Mouse (Mus musculus) intestine, postnatal 0 days (tissue): ENCODE results near the gene Pidd1. TPM values are rescaled to one million over a fixed set of nuclear protein-coding genes. Genes with fewer than 3 reads are reported as not detected.

ENCODE experiments used
- ATAC-seq: fragments of 200-750 bp; cut with Nextera tagmentation; 2 replicates; pipeline ENCODE4 v1.8.0; 2017; ENCODE audit warnings: mild to moderate bottlenecking, moderate TSS enrichment, moderate library complexity
- H3K27ac ChIP-seq: fragments of 300-500 bp; sonication (generic); 2 replicates; pipeline ENCODE4 v1.5.1; 2014; ENCODE audit warnings: mild to moderate bottlenecking, low read depth, low read length, moderate library complexity
- H3K27me3 ChIP-seq: fragments of 300-500 bp; sonication (generic); replicated peaks from 2 replicates; pipeline ENCODE4 v1.6.1; 2014; ENCODE audit warnings: low read length, mixed read lengths; ENCODE audit not compliant: control insufficient read depth, insufficient read depth
- H3K36me3 ChIP-seq: fragments of 300-500 bp; sonication (generic); 2 replicates; pipeline ENCODE4 v1.6.1; 2014; ENCODE audit warnings: mild to moderate bottlenecking, moderate library complexity; ENCODE audit not compliant: control insufficient read depth, insufficient read depth
- H3K4me1 ChIP-seq: fragments of 300-500 bp; sonication (generic); replicated peaks from 2 replicates; pipeline ENCODE4 v1.6.1; 2014; ENCODE audit warnings: antibody characterized with exemption, low read length, mixed read lengths; ENCODE audit not compliant: control insufficient read depth, insufficient read depth
- H3K4me2 ChIP-seq: fragments of 300-500 bp; sonication (generic); replicated peaks from 2 replicates; pipeline ENCODE4 v1.6.1; 2014; ENCODE audit warnings: low read depth, mild to moderate bottlenecking, moderate library complexity
- H3K4me3 ChIP-seq: fragments of 300-500 bp; sonication (generic); 2 replicates; pipeline ENCODE4 v1.5.1; 2014; ENCODE audit warnings: low read depth, low read length
- H3K9ac ChIP-seq: fragments of 300-500 bp; sonication (generic); 2 replicates; pipeline ENCODE4 v1.6.1; 2014; ENCODE audit warnings: mild to moderate bottlenecking, low read depth, low read length
- H3K9me3 ChIP-seq: fragments of 300-500 bp; sonication (generic); 2 replicates; pipeline ENCODE4 v1.6.1; 2016; ENCODE audit warnings: mixed run types; ENCODE audit not compliant: control insufficient read depth
- CTCF ChIP-seq: sonication (generic); IDR thresholded peaks from 2 replicates; pipeline ENCODE4 v1.5.1; 2016; ENCODE audit warnings: low read depth, mild to moderate bottlenecking, control low read depth, antibody characterized with exemption, moderate library complexity
- WGBS: fragments of 180-500 bp; shearing (Covaris S2); extraction: QIAGEN DNeasy Blood & Tissue Kit; methylation state at CpG from one replicate; pipeline ENCODE4 v1.1.7; 2014; 5-methylcytosine and 5-hydroxymethylcytosine counted together
- polyA plus RNA-seq: library from polyadenylated mRNA; unstranded; fragments of >200 nt; fragmentation: Nextera tagmentation; extraction: Ambion mirVana; gene quantifications from 2 replicates; pipeline ENCODE4 v1.2.1, GENCODE M21; 2015

Pidd1 gene
- polyA plus RNA-seq, 1 experiment from 2014 or later: 1.6 TPM

- Histone ChIP-seq H3K36me3 (peaks cover 24% of the 10 kb centered on the region), H3K4me1 (no peaks in the 10 kb centered on the region), H3K9me3 (no peaks in the 10 kb centered on the region), H3K4me3 (peak overlapping the region; percentile 53), H3K27ac (0 out of 2 replicates have a peak overlapping the region, but pooled peaks have one; percentile 57), H3K4me2 (peak overlapping the region; percentile 89), H3K9ac (peak overlapping the region; percentile 66; the same call in 1 of the 2 replicates), H3K27me3 (peaks cover 11% of the 10 kb centered on the region)
- no peak for TF ChIP-seq CTCF
- WGBS: 19% methylated on average over 5 of the region's 5 CpGs
- no peak for ATAC-seq
These were observed 18.6 kb upstream of the Pidd1 start for GRCm38 (mm10) chr7:141462333-141462821.

- Histone ChIP-seq H3K4me3 (peak overlapping the region; percentile 53), H3K9me3 (no peaks in the 10 kb centered on the region), H3K36me3 (peaks cover 27% of the 10 kb centered on the region), H3K9ac (peak overlapping the region; percentile 66), H3K4me1 (no peaks in the 10 kb centered on the region), H3K27me3 (peaks cover 11% of the 10 kb centered on the region), H3K27ac (peak overlapping the region; percentile 57; the same call in 1 of the 2 replicates), H3K4me2 (peak overlapping the region; percentile 89)
- peak; percentile 16; the same call in 1 of the 2 replicates for ATAC-seq
- 2% methylated on average over 58 of the region's 59 CpGs for WGBS
- peak; percentile 57 for TF ChIP-seq CTCF
These were observed 17.9 kb upstream of the Pidd1 start for GRCm38 (mm10) chr7:141461521-141462332.

GRCm38 (mm10) chr7:141460391-141461113 is 16.7 kb upstream of the Pidd1 start, which contains the start of gene Cracr2b:
TSS of gene Cracr2b (plus strand) at chr7:141461094.
- Histone ChIP-seq H3K36me3 (peaks cover 27% of the 10 kb centered on the region), H3K27me3 (peaks cover 11% of the 10 kb centered on the region), H3K4me3 (peak within 1 kb of the TSS; percentile 53), H3K27ac (peak within 1 kb of the TSS; percentile 57; the same call in 1 of the 2 replicates), H3K9ac (peak within 1 kb of the TSS; percentile 66), H3K9me3 (no peaks in the 10 kb centered on the region), H3K4me2 (peak within 1 kb of the TSS; percentile 89), H3K4me1 (no peaks in the 10 kb centered on the region; the same call in 1 of the 2 replicates)
- TF ChIP-seq CTCF: no peak
- ATAC-seq: no peak
- WGBS: 48% methylated on average over 15 of the region's 15 CpGs

- peaks cover 9% of the 10 kb centered on the region for H3K27me3 ChIP-seq
- TF ChIP-seq CTCF: no peak
These were observed 16.2 kb upstream of the Pidd1 start for GRCm38 (mm10) chr7:141460001-141460390.

GRCm38 (mm10) chr7:141459301-141459711 is 15.5 kb upstream of the Pidd1 start:
- H3K9me3 ChIP-seq: no peaks in the 10 kb centered on the region
- peaks cover 2% of the 10 kb centered on the region for H3K27me3 ChIP-seq
- H3K36me3 ChIP-seq: peaks cover 27% of the 10 kb centered on the region
- H3K4me2 ChIP-seq: no peak overlapping the region
- H3K9ac ChIP-seq: no peak overlapping the region
- TF ChIP-seq CTCF: no peak
- WGBS: 93% methylated on average over 17 of the region's 17 CpGs
- H3K27ac ChIP-seq: no peak overlapping the region
- no peak for ATAC-seq
- no peaks in the 10 kb centered on the region; the same call in 1 of the 2 replicates for H3K4me1 ChIP-seq
- H3K4me3 ChIP-seq: no peak overlapping the region

More at GRCm38 (mm10) chr7:141460001-141460390, 16.2 kb upstream of the Pidd1 start:
- Histone ChIP-seq H3K4me2 (no peak overlapping the region), H3K36me3 (peaks cover 27% of the 10 kb centered on the region), H3K4me3 (no peak overlapping the region), H3K9ac (no peak overlapping the region), H3K27ac (no peak overlapping the region), H3K4me1 (no peaks in the 10 kb centered on the region; the same call in 1 of the 2 replicates), H3K9me3 (no peaks in the 10 kb centered on the region)
- no peak for ATAC-seq
- WGBS: 54% methylated on average over 5 of the region's 5 CpGs

- no peaks in the 10 kb centered on the region; the same call in 1 of the 2 replicates for H3K4me1 ChIP-seq
- TF ChIP-seq CTCF: no peak
- ATAC-seq: no peak
- WGBS: 89% methylated on average over 11 of the region's 11 CpGs
- H3K27ac ChIP-seq: no peak overlapping the region
- no peak overlapping the region for H3K9ac ChIP-seq
- H3K36me3 ChIP-seq: peaks cover 27% of the 10 kb centered on the region
- no peaks in the 10 kb centered on the region for H3K27me3 ChIP-seq
- H3K9me3 ChIP-seq: no peaks in the 10 kb centered on the region
- no peak overlapping the region for H3K4me2 ChIP-seq
- H3K4me3 ChIP-seq: no peak overlapping the region
These were observed 14.8 kb upstream of the Pidd1 start for GRCm38 (mm10) chr7:141458661-141459060.
